Comparison of ENCODE assay signal across 9 mouse cellular contexts in the genomic region with DNA sequence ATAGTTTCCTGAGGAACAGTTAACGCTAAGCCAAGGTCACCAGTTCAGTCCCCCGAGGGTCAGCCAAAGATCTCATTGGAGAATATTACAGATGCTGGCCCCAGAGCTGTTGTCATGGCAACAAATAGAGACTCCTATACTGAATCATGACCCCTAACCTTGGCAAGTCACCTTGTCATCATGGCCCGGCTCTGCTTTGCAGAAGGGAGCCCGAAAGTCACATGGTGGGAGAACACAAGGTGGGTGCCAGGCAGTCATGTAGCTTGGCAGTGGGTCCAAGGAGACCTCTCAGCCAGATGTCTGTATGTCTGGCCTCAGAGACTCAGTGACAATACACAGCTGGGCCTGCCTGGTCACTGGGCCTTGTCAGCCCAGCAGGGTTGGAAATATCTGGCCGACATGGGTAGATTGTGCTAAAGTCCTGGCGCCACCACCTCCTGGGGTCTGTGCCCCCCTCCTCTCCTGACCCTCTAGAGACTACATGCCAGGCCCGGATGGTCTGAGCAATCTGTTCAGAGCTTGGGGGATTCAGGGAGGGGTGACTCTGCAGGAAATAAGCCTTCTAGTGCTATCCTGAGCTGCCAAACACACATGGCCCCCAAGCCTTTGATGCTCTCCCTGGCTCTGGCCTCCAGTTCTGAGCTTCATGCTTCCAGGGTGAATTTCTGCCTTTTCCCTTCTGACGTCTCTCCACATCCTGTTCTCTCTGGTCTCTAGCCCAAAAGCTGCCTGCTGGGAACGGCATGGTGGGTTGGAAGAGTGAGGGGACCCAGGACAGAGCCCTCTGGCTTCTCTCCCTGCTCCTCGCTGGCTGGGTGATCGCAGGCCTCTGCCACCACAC. TPM values are rescaled to one million over a fixed set of nuclear protein-coding genes. Genes with fewer than 3 reads are reported as not detected.
DNase-seq lines count a peak whose midpoint lies in the region; ATAC-seq and TF ChIP-seq lines count a peak whose summit lies in the region.
"Had no signal": no experiment of that assay in that cellular context is flagged by ENCODE, and none has a peak within 500 bp of the region (broad histone marks: within the 10 kb centered on the region; RNA-seq: fewer than 3 reads in every experiment).

No protein-coding gene starts in this region.

- peak; percentile 84 for ATAC-seq in forebrain, postnatal 0 days
- ATAC-seq in forebrain, embryonic 11.5 days (replicated peaks; ENCODE audit: low FRiP score) = no peak
- peak; percentile 56 for ATAC-seq in lung, embryonic 14.5 days (ENCODE audit: insufficient read depth)

- no peak overlapping the region for H3K9ac ChIP-seq in forebrain, postnatal 0 days
- no peak overlapping the region for H3K9ac ChIP-seq in forebrain, embryonic 11.5 days (ENCODE audit: low read length)
- H3K9ac ChIP-seq in lung, embryonic 14.5 days = no peak overlapping the region

- H3K4me1 ChIP-seq in forebrain, postnatal 0 days (ENCODE audit: insufficient read depth) = no peaks in the 10 kb centered on the region
- H3K4me1 ChIP-seq in forebrain, embryonic 11.5 days (replicated peaks; ENCODE audit: control insufficient read depth, insufficient read depth, low read length) = no peaks in the 10 kb centered on the region
- 0 out of 2 replicates have a peak, but pooled peaks cover 5% of the 10 kb centered on the region for H3K4me1 ChIP-seq in lung, embryonic 14.5 days (ENCODE audit: insufficient read depth)

- DNase-seq in forebrain, postnatal 0 days = peak; percentile 52
- DNase-seq in forebrain, embryonic 11.5 days (ENCODE audit: low spot score) = no peak
- DNase-seq in embryo, embryonic 11 days = peak; percentile 44
- DNase-seq in heart, postnatal 10 days = peak; percentile 71 to 73
- DNase-seq in lung, embryonic 14.5 days = peak; percentile 46
- no peak for DNase-seq in frontal cortex, postnatal 25 days (ENCODE audit: low spot score in 2 of 2)
- DNase-seq in layer of hippocampus, adult 9-11 months = no peak
- no peak for DNase-seq in liver
- DNase-seq: adrenal gland, adult 2 months had no signal

- WGBS in forebrain, postnatal 0 days = 54% methylated on average over 11 of the region's 11 CpGs
- WGBS in forebrain, embryonic 11.5 days = 71% methylated on average over 11 of the region's 11 CpGs
- 46% methylated on average over 11 of the region's 11 CpGs for WGBS in lung, embryonic 14.5 days

- H3K27me3 ChIP-seq in forebrain, postnatal 0 days (ENCODE audit: insufficient read depth, low read length) = no peaks in the 10 kb centered on the region
- peaks cover 2% of the 10 kb centered on the region; the same call in 1 of the 2 replicates for H3K27me3 ChIP-seq in forebrain, embryonic 11.5 days (ENCODE audit: control insufficient read depth, insufficient read depth, low read length)
- no peaks in the 10 kb centered on the region for H3K27me3 ChIP-seq in lung, embryonic 14.5 days (ENCODE audit: insufficient read depth, low read length)

- no peak for TF ChIP-seq CTCF in forebrain, postnatal 0 days (IDR thresholded peaks at IDR 0.05; ENCODE audit: low read depth)
- no peak for TF ChIP-seq CTCF in lung, embryonic 14.5 days (IDR thresholded peaks at IDR 0.05; ENCODE audit: low read depth)

- no peaks in the 10 kb centered on the region for H3K36me3 ChIP-seq in forebrain, postnatal 0 days (ENCODE audit: insufficient read depth)
- H3K36me3 ChIP-seq in forebrain, embryonic 11.5 days (ENCODE audit: control insufficient read depth, insufficient read depth, low read length) = no peaks in the 10 kb centered on the region
- H3K36me3 ChIP-seq in lung, embryonic 14.5 days (ENCODE audit: insufficient read depth) = peaks cover 6% of the 10 kb centered on the region; the same call in 1 of the 2 replicates

- no peak overlapping the region for H3K4me2 ChIP-seq in forebrain, postnatal 0 days (ENCODE audit: low read depth)
- H3K4me2 ChIP-seq in forebrain, embryonic 11.5 days (ENCODE audit: low read depth, low read length, severe bottlenecking) = no peak overlapping the region
- H3K4me2 ChIP-seq in lung, embryonic 14.5 days = no peak overlapping the region; the same call in 1 of the 2 replicates

- H3K9me3 ChIP-seq in forebrain, postnatal 0 days (ENCODE audit: low read length) = no peaks in the 10 kb centered on the region
- no peaks in the 10 kb centered on the region for H3K9me3 ChIP-seq in forebrain, embryonic 11.5 days (ENCODE audit: control insufficient read depth, low read length)
- H3K9me3 ChIP-seq in lung, embryonic 14.5 days (ENCODE audit: low read depth, low read length) = no peaks in the 10 kb centered on the region

- no peak overlapping the region for H3K27ac ChIP-seq in forebrain, postnatal 0 days (ENCODE audit: low read depth, low read length)
- no peak overlapping the region for H3K27ac ChIP-seq in forebrain, embryonic 11.5 days (ENCODE audit: low read depth, low read length)
- H3K27ac ChIP-seq in lung, embryonic 14.5 days (ENCODE audit: low read depth) = peak overlapping the region; percentile 66; the same call in 1 of the 2 replicates

- intact Hi-C loops in heart, postnatal 10 days (cut with DNase I) = no loop called here

- H3K4me3 ChIP-seq in forebrain, postnatal 0 days (ENCODE audit: low read depth, low read length) = no peak overlapping the region
- no peak overlapping the region for H3K4me3 ChIP-seq in forebrain, embryonic 11.5 days (ENCODE audit: low read depth, low read length)
- H3K4me3 ChIP-seq in lung, embryonic 14.5 days (ENCODE audit: low read depth, low read length) = no peak overlapping the region

RNA-seq across cellular contexts. Expression of gene Eln, which starts 6.4 kb away (rescaled TPM):
- total RNA-seq in forebrain, postnatal 0 days (2014; rRNA removed) = 21.9 and 45.1 TPM in 2 replicates
- polyA plus RNA-seq in forebrain, postnatal 0 days (2015; fragmentation: Nextera tagmentation; extraction: Ambion mirVana) = 19.1 and 25.7 TPM in 2 replicates
- polyA plus RNA-seq in forebrain, embryonic 11.5 days (2014; fragmentation: Nextera tagmentation; extraction: Ambion mirVana) = 1.3 and 2.2 TPM in 2 replicates
- 100 to 1,000 TPM; 610 to 981 TPM for total RNA-seq in heart, postnatal 10 days (2021)
- polyA plus RNA-seq in lung, embryonic 14.5 days (2014; fragmentation: Nextera tagmentation; extraction: Ambion mirVana) = 196 and 198 TPM in 2 replicates

RNA-seq across cellular contexts. Expression of gene Limk1, which starts 52.3 kb away (rescaled TPM):
- 41.3 and 44.5 TPM in 2 replicates for total RNA-seq in forebrain, postnatal 0 days (2014; rRNA removed)
- 9.3 and 11.4 TPM in 2 replicates for polyA plus RNA-seq in forebrain, postnatal 0 days (2015; fragmentation: Nextera tagmentation; extraction: Ambion mirVana)
- polyA plus RNA-seq in forebrain, embryonic 11.5 days (2014; fragmentation: Nextera tagmentation; extraction: Ambion mirVana) = 11.2 and 11.8 TPM in 2 replicates
- 10 to 100 TPM; 10.0 to 11.4 TPM for total RNA-seq in heart, postnatal 10 days (2021)
- 8.2 and 10.0 TPM in 2 replicates for polyA plus RNA-seq in lung, embryonic 14.5 days (2014; fragmentation: Nextera tagmentation; extraction: Ambion mirVana)

Comparison
In these comparisons a context has a peak if more than half of its experiments do, and no peak if none do; other contexts are left out.
1. DNase-seq: peak in forebrain, postnatal 0 days (single experiment), embryo, embryonic 11 days (single experiment), heart, postnatal 10 days (2 of 2) and lung, embryonic 14.5 days (single experiment); none in forebrain, embryonic 11.5 days (single experiment), frontal cortex, postnatal 25 days (0 of 2), layer of hippocampus, adult 9-11 months (single experiment) and liver (single experiment).